Mouse (Mus musculus): Measurements from ENCODE around the gene Ddx39b. TPM values are rescaled to one million over a fixed set of nuclear protein-coding genes. Genes with fewer than 3 reads are reported as not detected.
"Not testable (repeated sequence)": the region's sequence is repeated elsewhere in the genome, so short reads cannot be mapped to it uniquely, and the experiment has no call there.

Gene Ddx39b
- total RNA-seq, 2 experiments from 2014 or later = 324 to 337 TPM

DNA sequence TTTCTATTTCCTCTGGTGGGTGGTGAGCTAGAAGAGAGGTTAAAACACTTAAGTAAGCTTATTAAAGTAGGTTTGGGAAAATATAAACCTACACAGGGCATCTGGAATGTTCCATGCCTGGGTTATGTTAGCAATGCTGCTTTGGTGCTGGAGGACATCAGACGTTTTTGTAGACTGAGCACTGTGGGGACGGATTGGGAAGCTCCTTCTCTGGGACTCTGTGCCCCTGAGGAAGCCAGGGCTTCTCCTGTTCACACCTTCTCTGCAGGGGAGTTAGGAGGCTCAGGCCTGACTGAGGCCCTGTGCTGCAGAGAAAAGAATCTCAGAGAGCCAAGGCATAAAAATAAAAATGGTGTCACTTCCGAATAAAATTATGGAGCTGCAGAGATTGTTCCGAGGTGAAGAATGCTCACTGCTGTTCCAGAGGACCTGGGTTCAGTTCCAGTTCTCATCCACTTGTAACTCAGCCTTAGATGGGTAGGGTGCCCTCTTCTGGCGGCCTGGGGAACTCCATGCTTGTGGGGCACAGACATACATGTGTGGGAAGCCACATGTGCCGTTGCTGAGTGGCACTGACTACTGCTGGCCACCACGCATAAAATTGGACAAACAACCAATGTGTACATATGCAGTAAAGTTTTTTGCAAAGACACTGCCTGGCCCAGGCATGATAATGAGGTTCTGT lies 58.9 kb downstream of the Ddx39b start:
- DNase-seq; intact Hi-C loops (cut with DNase I): not testable (repeated sequence)

DNA sequence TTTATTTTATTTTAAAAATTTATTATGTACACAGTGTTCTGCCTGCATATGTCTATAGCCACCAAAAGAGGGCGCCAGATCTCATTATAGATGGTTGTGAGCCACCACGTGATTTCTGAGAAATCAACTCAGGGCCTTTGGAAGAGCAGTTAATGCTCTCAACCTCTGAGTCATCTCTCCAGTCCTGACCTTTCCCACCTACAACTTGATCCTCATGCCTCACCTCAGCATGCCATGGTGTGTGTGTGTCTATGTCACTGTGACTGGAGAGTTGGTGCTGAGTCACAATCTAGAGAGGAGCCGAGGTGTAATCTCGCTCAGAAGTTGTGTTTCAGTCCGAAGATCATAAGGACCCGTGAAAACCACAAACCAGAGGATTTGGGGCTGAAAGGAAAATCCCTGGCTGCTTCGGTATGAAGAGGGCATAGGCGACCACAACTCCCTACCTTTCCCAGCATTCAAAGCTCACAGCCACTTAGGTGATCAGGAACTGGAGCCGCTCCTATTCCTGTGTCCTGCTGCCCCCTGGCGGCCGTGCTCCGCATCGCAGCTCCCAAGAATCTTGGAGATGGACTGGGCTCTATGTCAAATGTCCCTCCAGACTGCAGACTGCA lies 60.2 kb downstream of the Ddx39b start:
- intact Hi-C loops (cut with DNase I) = no loop called here
- DNase-seq = peak; percentile 92

DNA sequence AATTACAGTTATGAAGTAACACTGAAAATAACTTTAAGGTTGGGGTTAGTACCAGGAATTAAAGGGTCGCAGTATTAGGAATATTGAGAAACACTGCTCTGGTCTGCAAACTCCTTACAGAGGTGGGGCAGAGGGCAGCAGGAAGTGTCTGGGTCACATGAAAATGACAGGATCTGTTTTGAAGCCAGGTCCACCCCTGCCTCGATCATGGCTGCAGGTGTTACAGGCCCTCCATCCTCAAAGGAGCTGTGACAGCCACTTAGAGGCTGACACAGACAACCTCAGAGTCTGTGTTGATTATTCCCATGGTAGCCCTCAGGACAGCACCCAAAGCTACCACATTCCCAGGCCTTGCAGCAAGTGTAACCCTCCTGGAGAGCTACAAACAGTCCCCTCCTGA lies 61.7 kb downstream of the Ddx39b start:
- intact Hi-C loops (cut with DNase I) = no loop called here
- DNase-seq = no peak

Small RNAs within 50 kb of the gene (microRNA-seq; reads per million reads assigned to microRNA genes)
- gene Mir6973a = not detected
- not detected for gene Mir6974
- gene Mir6975 = 1.2 reads per million
- gene Mir8094 = 1.5 reads per million

Other genes with a start within 250 kb of the Ddx39b start
- gene Vars, start 240.8 kb upstream of the Ddx39b start, total RNA-seq (2021) = 10 to 100 TPM; 91.0 to 94.3 TPM
- under 1 TPM; 0.12 to 0.16 TPM for gene Vwa7, start 225.2 kb upstream of the Ddx39b start, total RNA-seq (2021)
- gene Sapcd1, start 213.7 kb upstream of the Ddx39b start, total RNA-seq (2021) = under 1 TPM; 0.98 to 0.99 TPM
- 1 to 10 TPM; 2.0 to 3.2 TPM for gene Msh5, start 195.0 kb upstream of the Ddx39b start, total RNA-seq (2021)
- 10 to 100 TPM; 20.2 to 20.3 TPM for gene Clic1, start 191.8 kb upstream of the Ddx39b start, total RNA-seq (2021)
- 100 to 1,000 TPM; 101 to 115 TPM for gene Ddah2, start 182.7 kb upstream of the Ddx39b start, total RNA-seq (2021)
- gene Ly6g6c, start 176.4 kb upstream of the Ddx39b start, total RNA-seq (2021) = not detected
- gene Mpig6b, start 175.6 kb upstream of the Ddx39b start, total RNA-seq (2021) = not detected
- gene Ly6g6e, start 164.8 kb upstream of the Ddx39b start, total RNA-seq (2021) = 1 to 10 TPM; 2.8 to 3.4 TPM
- not detected for gene Ly6g6d, start 163.7 kb upstream of the Ddx39b start, total RNA-seq (2021)
- gene Ly6g6f, start 156.1 kb upstream of the Ddx39b start, total RNA-seq (2021) = not detected
- gene Abhd16a, start 152.5 kb upstream of the Ddx39b start, total RNA-seq (2021) = 10 to 100 TPM; 66.7 to 73.6 TPM
- gene Ly6g5c, start 133.5 kb upstream of the Ddx39b start, total RNA-seq (2021) = not detected
- 1 to 10 TPM in 1 of 2 experiments, under 1 TPM in 1; 0.81 to 2.3 TPM for gene Ly6g5b, start 126.3 kb upstream of the Ddx39b start, total RNA-seq (2021)
- 10 to 100 TPM; 10.7 to 12.1 TPM for gene Gpank1, start 120.3 kb upstream of the Ddx39b start, total RNA-seq (2021)
- 100 to 1,000 TPM; 210 to 214 TPM for gene Csnk2b, start 119.7 kb upstream of the Ddx39b start, total RNA-seq (2021)
- 10 to 100 TPM; 19.8 to 20.1 TPM for gene D17H6S53E, start 115.4 kb upstream of the Ddx39b start, total RNA-seq (2021)
- gene Apom, start 109.7 kb upstream of the Ddx39b start, total RNA-seq (2021) = under 1 TPM in 1 of 2 experiments, not detected in 1; 0.52 TPM
- 100 to 1,000 TPM; 395 to 410 TPM for gene Bag6, start 106.6 kb upstream of the Ddx39b start, total RNA-seq (2021)
- gene Prrc2a, start 76.8 kb upstream of the Ddx39b start, total RNA-seq (2021) = 100 to 1,000 TPM; 311 to 315 TPM
- gene Aif1, start 65.7 kb upstream of the Ddx39b start, total RNA-seq (2021) = 1 to 10 TPM; 2.5 to 3.6 TPM
- gene Lst1, start 53.3 kb upstream of the Ddx39b start, total RNA-seq (2021) = 10 to 100 TPM; 12.3 to 17.6 TPM
- under 1 TPM; 0.77 to 0.88 TPM for gene Ltb, start 47.3 kb upstream of the Ddx39b start, total RNA-seq (2021)
- under 1 TPM in 1 of 2 experiments, not detected in 1; 0.52 TPM for gene Tnf, start 39.7 kb upstream of the Ddx39b start, total RNA-seq (2021)
- 1 to 10 TPM in 1 of 2 experiments, under 1 TPM in 1; 0.82 to 1.0 TPM for gene Lta, start 36.4 kb upstream of the Ddx39b start, total RNA-seq (2021)
- not detected for gene Gm16181, start 20.9 kb upstream of the Ddx39b start, total RNA-seq (2021)
- gene Atp6v1g2, start 8.1 kb upstream of the Ddx39b start, total RNA-seq (2021) = 100 to 1,000 TPM; 122 to 142 TPM
- 10 to 100 TPM; 14.7 to 14.8 TPM for gene Nfkbil1, start 6.0 kb upstream of the Ddx39b start, total RNA-seq (2021)
- 10 to 100 TPM; 19.1 to 22.8 TPM for gene H2-D1, start 21.0 kb downstream of the Ddx39b start, total RNA-seq (2021)
- gene H2-Q1, start 78.7 kb downstream of the Ddx39b start, total RNA-seq (2021) = under 1 TPM; 0.28 to 0.32 TPM
- 1 to 10 TPM in 1 of 2 experiments, under 1 TPM in 1; 0.48 to 2.2 TPM for gene H2-Q2, start 100.5 kb downstream of the Ddx39b start, total RNA-seq (2021)
- 1 to 10 TPM; 1.6 TPM for gene H2-Q4, start 137.9 kb downstream of the Ddx39b start, total RNA-seq (2021)
- under 1 TPM; 0.18 to 0.36 TPM for gene H2-Q6, start 183.1 kb downstream of the Ddx39b start, total RNA-seq (2021)
- gene H2-Q7, start 197.4 kb downstream of the Ddx39b start, total RNA-seq (2021) = under 1 TPM; 0.36 to 0.66 TPM
- gene H2-Q10, start 228.3 kb downstream of the Ddx39b start, total RNA-seq (2021) = under 1 TPM; 0.16 to 0.20 TPM